Mouse (Mus musculus) ovary, adult 18-20 months (tissue): ENCODE measurements around the gene Tspan1.

Experiments used
- DNase-seq: peaks from one replicate; pipeline ENCODE4 v3.0.0; 2022; ENCODE audit warnings: low spot score, mixed read lengths

Tspan1 gene

GRCm38 (mm10) chr4:116123602-116124519, 43.5 kb downstream of the Tspan1 start, which contains the start of the genes Rad54l and Pomgnt1:
Gene Rad54l (minus strand): TSS chr4:116123690.
Gene Pomgnt1 (plus strand): TSS chr4:116123840.
- peak; percentile 79 for DNase-seq

GRCm38 (mm10) chr4:116122762-116123161, 44.6 kb downstream of the Tspan1 start:
- DNase-seq: no peak
